Mouse (Mus musculus) v-Abl transformed pro-B cells (cell line): ENCODE results near the gene Fam13a.

Experiments
- in situ Hi-C, 2 experiments: fragments of 400-800 bp; cut with MboI; formaldehyde crosslinking; loops; one replicate each; pipeline ENCODE4 v1.15.1; 2025; ENCODE audit not compliant: unreplicated experiment in 2 of 2

Fam13a gene

GRCm38 (mm10) chr6:59010792-59011191, 13.6 kb downstream of the Fam13a start:
- in situ Hi-C loops, result loop anchor here in 1 of 2 experiments (25.0 kb wide), 1 partner anchor 1473 kb away; the partner anchor contains the start of gene Ppm1k

GRCm38 (mm10) chr6:59004630-59005029, 19.7 kb downstream of the Fam13a start:
- in situ Hi-C loops, result loop anchor here in 1 of 2 experiments (25.0 kb wide), 1 partner anchor 1467 kb away; the partner anchor contains the start of gene Ppm1k

GRCm38 (mm10) chr6:58999044-58999453, 25.3 kb downstream of the Fam13a start:
- in situ Hi-C loops, result loop anchor here (10.0 to 25.0 kb wide), 4 partner anchors 164 to 1312 kb away; partner anchors contain the start of genes Herc3 (in 2 of the 2) and Pyurf (in 2 of the 2)

- in situ Hi-C loops, result loop anchor here (10.0 to 25.0 kb wide), 4 partner anchors 164 to 1311 kb away; partner anchors contain the start of genes Herc3 (in 2 of the 2) and Pyurf (in 2 of the 2)
These were observed 25.8 kb downstream of the Fam13a start for GRCm38 (mm10) chr6:58998528-58998927.

- in situ Hi-C loops, result loop anchor here in 1 of 2 experiments (5.0 to 25.0 kb wide), 2 partner anchors 188 to 1302 kb away; partner anchors contain the start of gene Pyurf
These were observed 35.2 kb downstream of the Fam13a start for GRCm38 (mm10) chr6:58989149-58989548.

- in situ Hi-C loops, result loop anchor here in 1 of 2 experiments (5.0 to 25.0 kb wide), 2 partner anchors 189 to 1301 kb away; partner anchors contain the start of gene Pyurf
These were observed 35.6 kb downstream of the Fam13a start for GRCm38 (mm10) chr6:58988706-58989105.

GRCm38 (mm10) chr6:58987166-58987565, 37.2 kb downstream of the Fam13a start:
- in situ Hi-C loops, result loop anchor here in 1 of 2 experiments (5.0 to 25.0 kb wide), 2 partner anchors 190 to 1300 kb away; partner anchors contain the start of gene Pyurf

GRCm38 (mm10) chr6:58985186-58985585, 39.2 kb downstream of the Fam13a start:
- in situ Hi-C loops, result loop anchor here in 1 of 2 experiments (5.0 to 25.0 kb wide), 2 partner anchors 192 to 1298 kb away; partner anchors contain the start of gene Pyurf

GRCm38 (mm10) chr6:58975249-58975648, 49.1 kb downstream of the Fam13a start:
- in situ Hi-C loops, result loop anchor here in 1 of 2 experiments (25.0 kb wide), 1 partner anchor 1288 kb away; the partner anchor contains the start of gene Pyurf

- in situ Hi-C loops, result no loop called here
These were observed 49.9 kb downstream of the Fam13a start for GRCm38 (mm10) chr6:58974428-58974827.

GRCm38 (mm10) chr6:58972873-58973272, 51.5 kb downstream of the Fam13a start:
- in situ Hi-C loops, result no loop called here

GRCm38 (mm10) chr6:58968272-58968671, 56.1 kb downstream of the Fam13a start:
- in situ Hi-C loops, result no loop called here

- in situ Hi-C loops, result no loop called here
These were observed 59.1 kb downstream of the Fam13a start for GRCm38 (mm10) chr6:58965071-58965831.

- in situ Hi-C loops, result no loop called here
These were observed 59.8 kb downstream of the Fam13a start for GRCm38 (mm10) chr6:58964565-58964964.

- in situ Hi-C loops, result no loop called here
These were observed 60.3 kb downstream of the Fam13a start for GRCm38 (mm10) chr6:58964091-58964490.

GRCm38 (mm10) chr6:58962691-58963090, 61.7 kb downstream of the Fam13a start:
- in situ Hi-C loops, result no loop called here

GRCm38 (mm10) chr6:58960523-58960922, 63.8 kb downstream of the Fam13a start:
- in situ Hi-C loops, result no loop called here

- in situ Hi-C loops, result no loop called here
These were observed 73.0 kb downstream of the Fam13a start for GRCm38 (mm10) chr6:58951128-58951992.

- in situ Hi-C loops, result no loop called here
These were observed 73.9 kb downstream of the Fam13a start for GRCm38 (mm10) chr6:58950410-58950809.

GRCm38 (mm10) chr6:58946840-58947239, 77.5 kb downstream of the Fam13a start:
- in situ Hi-C loops, result no loop called here
